Mouse (Mus musculus) CH12.LX (cell line): ENCODE results near the gene BC030867.

Source experiments
- CTCF ChIP-seq, 2 experiments: IDR thresholded peaks in 1 of 2; conservative IDR thresholded peaks in 1 of 2; 2 replicates each; pipeline ENCODE4 v1.5.1; 2011 to 2012; ENCODE audit warnings: low read depth in 2 of 2, low read length in 2 of 2, improper control_type of control experiment in 1 of 2, inconsistent platforms in 1 of 2, mild to moderate bottlenecking in 1 of 2, moderate library complexity in 1 of 2
- USF1 ChIP-seq: IDR thresholded peaks from 2 replicates; pipeline ENCODE4 v1.6.1; 2014; ENCODE audit warnings: low read depth, mild to moderate bottlenecking, inconsistent platforms, low read length, improper control_type of control experiment

GRCm38 (mm10) chr11:102227270-102228190 is 21.2 kb upstream of the BC030867 start:
- TF ChIP-seq USF1, result no peak
- no peak for TF ChIP-seq CTCF (conservative IDR thresholded peaks at IDR 0.05 in 1 of 2, IDR thresholded peaks at IDR 0.05 in 1 of 2; ENCODE audit: low read depth in 2 of 2, low read length in 2 of 2)
